Mouse (Mus musculus) left cerebral cortex, postnatal 4 days (tissue): ENCODE results near the gene Immp2l. TPM values are rescaled to one million over a fixed set of nuclear protein-coding genes. Genes with fewer than 3 reads are reported as not detected.
"Not testable (repeated sequence)": the region's sequence is repeated elsewhere in the genome, so short reads cannot be mapped to it uniquely, and the experiment has no call there.

Experiments used
- DNase-seq: peaks from one replicate; pipeline ENCODE4 v3.0.0-alpha.2; 2022
- intact Hi-C: fragments of 180-260 bp; cut with DNase I; formaldehyde crosslinking; loops from one replicate; pipeline ENCODE4 v1.15.1; 2025
- total RNA-seq, 2 experiments: library from RNA; stranded (reverse); gene quantifications; 2 replicates each; pipeline ENCODE4 v1.2.3; 2021

Immp2l gene
- total RNA-seq, 2 experiments from 2014 or later = 3.6 to 3.9 TPM

DNA sequence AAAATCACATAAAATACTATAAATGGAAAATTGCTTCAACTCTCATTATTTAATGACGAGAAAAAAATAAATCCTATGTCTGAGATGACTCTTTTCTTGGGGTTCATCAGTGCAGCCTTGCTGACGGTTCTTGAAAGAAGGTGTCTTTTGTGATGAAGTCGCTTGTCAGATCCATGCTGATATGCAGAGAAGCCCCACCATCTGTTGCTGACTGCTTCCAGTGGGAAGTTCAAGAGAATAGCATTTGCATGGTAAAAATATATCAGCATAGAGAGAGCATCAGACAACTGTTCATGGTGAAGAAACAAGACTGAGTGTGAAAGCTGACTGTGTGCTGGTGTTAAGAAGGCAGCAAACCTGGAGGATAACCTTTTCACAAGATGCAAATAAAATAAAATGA, 719.0 kb downstream of the Immp2l start:
- intact Hi-C loops = no loop called here
- DNase-seq = no peak

- peak; percentile 32 for DNase-seq
- intact Hi-C loops = no loop called here
Measured at GRCm38 (mm10) chr12:41763396-41763795, 739.5 kb downstream of the Immp2l start.

DNA sequence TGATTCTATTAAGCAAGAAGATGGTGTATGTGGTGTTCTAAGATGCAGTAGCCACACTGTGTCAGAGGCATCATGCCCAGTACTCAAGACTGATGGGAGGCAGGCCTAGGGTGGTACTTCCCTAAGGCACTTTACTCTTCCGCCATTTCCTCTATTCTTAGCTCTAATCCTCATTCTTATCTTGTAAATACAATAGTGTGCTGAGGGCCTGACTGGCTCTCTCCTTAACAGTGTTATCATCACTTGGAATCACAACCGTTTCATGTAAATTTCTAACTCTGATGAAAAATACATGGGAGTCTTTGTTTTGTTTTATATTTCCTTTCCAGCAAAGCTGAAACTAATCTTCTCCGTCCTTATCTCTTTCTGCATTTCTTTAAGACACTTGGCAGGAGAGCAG, 750.1 kb downstream of the Immp2l start:
- intact Hi-C loops = no loop called here
- no peak for DNase-seq

GRCm38 (mm10) chr12:41774623-41775323, 750.9 kb downstream of the Immp2l start:
- peak; percentile 83 for DNase-seq
- intact Hi-C loops = no loop called here

GRCm38 (mm10) chr12:41777762-41778161, 753.9 kb downstream of the Immp2l start:
- DNase-seq, intact Hi-C loops: not testable (repeated sequence)

- DNase-seq, intact Hi-C loops: not testable (repeated sequence)
Measured at GRCm38 (mm10) chr12:41793681-41794080, 769.8 kb downstream of the Immp2l start.

DNA sequence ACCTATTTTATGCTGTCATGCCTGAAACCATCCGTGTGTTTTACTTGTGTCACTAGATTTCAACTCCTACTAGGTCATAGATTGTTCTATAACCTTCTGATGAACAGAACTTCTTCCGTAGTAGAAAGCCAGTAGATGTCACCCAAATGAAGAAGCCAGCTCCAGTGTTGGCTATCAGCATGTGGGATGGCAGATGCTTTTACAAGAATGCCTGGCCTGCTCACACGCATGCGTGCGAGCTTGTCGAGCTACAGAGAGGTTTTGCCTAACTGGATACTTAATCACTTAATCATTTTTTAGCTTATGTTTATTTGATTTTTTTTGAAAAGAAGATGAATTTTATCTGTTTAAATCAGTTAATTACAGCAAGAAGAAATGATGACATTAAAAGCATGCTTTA, 805.6 kb downstream of the Immp2l start:
- peak; percentile 13 for DNase-seq
- intact Hi-C loops = no loop called here

DNA sequence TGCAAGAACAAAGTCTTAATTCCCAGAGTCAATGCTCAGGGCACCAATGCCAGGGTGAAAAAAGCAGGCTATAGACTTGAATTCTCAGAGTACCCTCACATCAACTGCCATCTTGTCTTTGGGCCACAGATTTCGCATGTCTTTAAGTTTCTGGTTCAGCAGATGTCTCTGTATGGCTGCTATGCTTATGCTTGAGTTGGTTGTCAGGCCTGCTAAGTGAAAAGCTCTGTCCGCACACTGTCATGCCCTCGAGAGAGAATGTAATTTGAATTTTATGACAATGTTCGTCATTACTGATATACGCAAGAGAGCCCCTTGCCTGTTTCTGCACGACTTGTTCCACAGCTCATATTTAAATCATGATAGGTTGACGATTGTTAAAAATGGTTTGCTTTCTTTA, 807.8 kb downstream of the Immp2l start:
- no peak for DNase-seq
- intact Hi-C loops = no loop called here

DNA sequence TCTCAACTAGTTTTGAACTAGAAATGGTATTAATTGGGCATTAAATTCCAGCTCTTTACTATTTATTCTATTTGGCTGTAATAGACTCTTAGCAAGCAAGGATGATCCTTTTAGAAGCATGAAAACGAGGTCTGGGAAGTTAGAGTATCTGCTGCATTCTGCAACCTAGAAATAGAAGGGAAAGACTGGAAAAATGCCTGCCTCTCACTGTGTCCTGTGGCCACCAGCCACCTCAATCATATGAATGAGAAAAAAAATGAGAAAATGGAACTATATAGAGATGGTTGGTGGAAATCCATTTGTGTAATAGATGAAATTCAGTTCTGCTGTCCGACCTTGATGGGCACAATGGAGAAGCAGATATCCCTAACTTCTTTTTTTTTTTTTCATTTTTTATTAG, 810.8 kb downstream of the Immp2l start:
- no peak for DNase-seq
- intact Hi-C loops = no loop called here

GRCm38 (mm10) chr12:41838334-41838847, 814.5 kb downstream of the Immp2l start:
- DNase-seq = no peak
- intact Hi-C loops = no loop called here

DNA sequence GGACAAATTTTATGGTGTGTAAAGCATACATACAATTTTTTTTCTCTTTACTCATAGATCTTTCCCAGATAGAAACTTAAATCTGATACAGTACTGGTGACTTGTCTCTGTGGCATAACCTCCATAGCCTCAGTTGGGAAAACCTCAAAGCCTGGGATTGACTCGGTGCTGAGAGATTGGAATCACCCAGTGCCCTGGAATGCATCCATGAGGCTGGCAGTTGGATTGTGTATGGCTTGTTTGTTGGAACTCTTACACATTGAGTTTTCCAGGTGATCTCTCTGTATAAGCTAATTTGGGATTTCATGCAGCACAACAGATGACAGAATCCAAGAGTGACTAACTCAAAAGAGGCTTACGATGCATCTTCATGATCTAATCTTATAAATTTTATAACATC, 815.4 kb downstream of the Immp2l start:
- intact Hi-C loops = no loop called here
- no peak for DNase-seq

GRCm38 (mm10) chr12:41842694-41843329, 818.9 kb downstream of the Immp2l start:
- no peak for DNase-seq
- intact Hi-C loops = no loop called here

DNA sequence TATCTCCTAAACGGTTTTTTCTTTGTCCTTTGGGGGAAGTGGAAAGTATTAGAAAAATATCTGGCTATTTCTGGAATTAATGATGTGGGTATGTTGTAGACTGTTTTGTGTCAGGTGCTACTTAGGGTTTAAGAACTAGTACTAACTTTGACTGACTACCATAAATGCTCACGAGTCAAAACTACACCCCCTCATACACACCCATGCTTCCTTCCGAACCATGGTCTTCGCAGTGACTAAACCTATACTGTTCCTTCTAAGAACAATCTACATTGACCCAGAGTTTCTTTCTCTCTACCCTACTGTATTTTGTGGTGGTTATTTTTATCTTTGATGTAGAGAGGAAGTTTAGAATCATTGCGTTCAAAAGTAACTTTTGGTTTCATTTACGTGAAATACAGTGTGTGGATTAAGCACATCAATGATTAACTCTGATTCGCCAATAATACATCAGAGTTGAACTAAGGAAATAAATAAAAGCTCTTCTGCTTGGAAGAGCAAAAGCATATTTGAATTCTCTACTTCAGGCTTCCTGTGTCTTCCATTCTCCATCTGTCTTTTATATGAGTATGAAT, 828.1 kb downstream of the Immp2l start:
- DNase-seq = no peak
- intact Hi-C loops = no loop called here

- intact Hi-C loops, DNase-seq: not testable (repeated sequence)
Measured at GRCm38 (mm10) chr12:41859652-41860051, 835.8 kb downstream of the Immp2l start.

DNA sequence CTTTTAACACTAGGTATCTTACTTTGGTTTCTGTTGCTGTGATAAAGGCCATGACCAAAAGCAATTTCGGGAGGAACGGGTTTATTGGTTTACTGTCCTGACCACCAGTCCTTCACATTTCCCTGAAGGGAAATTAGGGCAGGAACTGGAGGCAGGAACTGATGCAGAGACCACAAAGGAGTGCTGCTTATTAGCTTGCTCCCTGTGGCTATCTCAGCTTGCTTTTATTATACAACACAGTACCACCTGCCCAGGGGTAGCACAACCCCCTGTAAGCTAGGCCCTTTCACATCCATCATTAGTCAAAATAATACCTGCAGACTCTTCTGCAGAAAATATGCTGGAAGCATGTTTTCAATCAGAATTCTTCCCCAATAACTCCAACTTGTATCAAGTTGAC, 844.4 kb downstream of the Immp2l start:
- intact Hi-C loops = no loop called here
- no peak for DNase-seq

DNA sequence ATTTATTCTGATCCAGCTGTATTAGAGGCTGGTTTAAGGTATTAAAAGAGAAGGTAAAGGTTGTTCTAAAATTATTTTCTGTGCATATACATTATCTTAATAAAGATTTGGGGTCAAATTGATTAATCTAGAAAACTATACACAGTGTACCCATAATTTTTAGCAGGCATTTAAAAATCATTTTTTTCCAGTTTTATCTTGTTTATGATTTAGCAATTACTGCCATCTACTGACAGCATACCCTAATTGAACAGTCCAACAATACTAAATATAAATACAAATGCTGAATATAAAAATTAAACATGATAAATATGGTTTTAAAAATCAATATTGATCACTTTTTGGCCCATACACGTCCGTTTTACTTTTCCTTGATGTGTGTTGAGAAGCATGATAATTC, 850.1 kb downstream of the Immp2l start:
- no peak for DNase-seq
- intact Hi-C loops = no loop called here

GRCm38 (mm10) chr12:41877292-41877959, 853.5 kb downstream of the Immp2l start:
- intact Hi-C loops = no loop called here
- no peak for DNase-seq

DNA sequence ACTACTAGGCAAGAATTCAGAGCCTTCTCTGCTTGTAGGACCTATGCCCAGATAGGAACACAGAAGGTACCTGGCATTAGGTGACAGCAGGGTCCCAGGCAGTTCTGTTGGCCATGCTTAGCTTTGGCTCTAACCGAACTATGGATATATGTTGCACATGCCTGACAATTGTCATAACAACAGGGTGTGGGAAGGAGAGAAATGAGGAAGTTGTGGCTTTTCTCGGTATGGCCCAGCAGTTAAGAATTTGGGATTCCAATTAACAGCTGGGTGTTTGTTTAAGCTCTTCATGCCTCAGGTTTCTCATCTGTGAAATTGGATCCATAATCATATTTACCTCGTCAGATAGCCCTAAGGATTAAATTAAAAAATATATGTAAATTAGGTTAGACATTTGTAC, 854.6 kb downstream of the Immp2l start:
- intact Hi-C loops = no loop called here

DNA sequence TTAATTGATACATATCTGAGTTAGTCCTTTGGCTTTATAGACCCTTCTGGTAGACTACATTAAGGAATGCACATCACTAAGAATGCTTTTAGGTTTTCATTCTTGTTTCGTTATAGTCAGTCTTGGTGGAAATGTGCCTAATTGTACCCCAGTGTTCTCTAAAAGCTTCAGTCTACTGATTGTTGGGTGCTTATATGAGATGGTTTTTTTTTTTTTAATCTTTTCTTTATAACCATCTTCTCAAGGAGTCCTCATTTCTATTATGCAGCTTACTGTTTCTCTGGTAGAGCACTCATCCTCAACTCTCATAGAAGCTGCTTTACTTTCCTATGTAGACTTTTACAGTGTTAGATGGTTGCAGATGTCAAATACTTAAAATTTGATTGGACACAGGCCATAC, 855.1 kb downstream of the Immp2l start:
- DNase-seq = no peak
- intact Hi-C loops = no loop called here

More for the DNA sequence above, 854.6 kb downstream of the Immp2l start:
- no peak for DNase-seq

GRCm38 (mm10) chr12:41879412-41879811, 855.5 kb downstream of the Immp2l start:
- intact Hi-C loops = no loop called here
- no peak for DNase-seq

- DNase-seq = no peak
Measured at GRCm38 (mm10) chr12:41880833-41881232, 856.9 kb downstream of the Immp2l start.

More at GRCm38 (mm10) chr12:41880833-41881232, 856.9 kb downstream of the Immp2l start:
- intact Hi-C loops = no loop called here
